Mouse (Mus musculus) kidney, embryonic 16.5 days (tissue): ENCODE measurements around the gene N4bp3. TPM values are rescaled to one million over a fixed set of nuclear protein-coding genes. Genes with fewer than 3 reads are reported as not detected.
A peak's percentile ranks its signal among the peaks of the same experiment; 100 is the strongest.

Experiments used
- ATAC-seq: fragments of 200-750 bp; cut with Nextera tagmentation; 2 replicates; pipeline ENCODE4 v1.8.0; 2017; ENCODE audit warnings: moderate TSS enrichment; ENCODE audit not compliant: low FRiP score, low TSS enrichment
- H3K27ac ChIP-seq: fragments of 300-500 bp; sonication (generic); 2 replicates; pipeline ENCODE4 v1.5.1; 2014; ENCODE audit warnings: low read length
- H3K27me3 ChIP-seq: fragments of 300-500 bp; sonication (generic); 2 replicates; pipeline ENCODE4 v1.6.1; 2014; ENCODE audit warnings: low read length, control low read depth, mixed read lengths; ENCODE audit not compliant: insufficient read depth
- H3K36me3 ChIP-seq: fragments of 300-500 bp; sonication (generic); 2 replicates; pipeline ENCODE4 v1.6.1; 2014; ENCODE audit warnings: low read length, control low read depth, mixed read lengths; ENCODE audit not compliant: insufficient read depth
- H3K4me1 ChIP-seq: fragments of 300-500 bp; sonication (generic); 2 replicates; pipeline ENCODE4 v1.6.1; 2014; ENCODE audit warnings: low read length, control low read depth, mixed read lengths; ENCODE audit not compliant: insufficient read depth
- H3K4me2 ChIP-seq: fragments of 300-500 bp; sonication (generic); replicated peaks from 2 replicates; pipeline ENCODE4 v1.6.1; 2014; ENCODE audit warnings: low read depth, low read length
- H3K4me3 ChIP-seq: fragments of 300-500 bp; sonication (generic); 2 replicates; pipeline ENCODE4 v1.5.1; 2014; ENCODE audit warnings: mild to moderate bottlenecking, low read length
- H3K9ac ChIP-seq: fragments of 300-500 bp; sonication (generic); replicated peaks from 2 replicates; pipeline ENCODE4 v1.6.1; 2014; ENCODE audit warnings: low read length
- H3K9me3 ChIP-seq: fragments of 300-500 bp; sonication (generic); 2 replicates; pipeline ENCODE4 v1.6.1; 2016; ENCODE audit warnings: low read length, control low read depth
- WGBS: fragments of 180-500 bp; shearing (Covaris S2); extraction: QIAGEN DNeasy Blood & Tissue Kit; methylation state at CpG from one replicate; pipeline ENCODE4 v1.1.7; 2014; 5-methylcytosine and 5-hydroxymethylcytosine counted together
- polyA plus RNA-seq: library from polyadenylated mRNA; unstranded; fragments of >200 nt; fragmentation: Nextera tagmentation; extraction: Ambion mirVana; gene quantifications from 2 replicates; pipeline ENCODE4 v1.2.1, GENCODE M21; 2015

N4bp3 gene
- polyA plus RNA-seq, 1 experiment from 2014 or later = 34.1 TPM

- WGBS = 6% methylated on average over 15 of the region's 15 CpGs
- H3K4me2 ChIP-seq = peak overlapping the region; percentile 85
- peak overlapping the region; percentile 100 for H3K9ac ChIP-seq
- peak overlapping the region; percentile 95 for H3K27ac ChIP-seq
- peak overlapping the region; percentile 96 for H3K4me3 ChIP-seq
- no peaks in the 10 kb centered on the region for H3K27me3 ChIP-seq
- H3K4me1 ChIP-seq = peaks cover 34% of the 10 kb centered on the region
- ATAC-seq = peak; percentile 59
- no peaks in the 10 kb centered on the region for H3K9me3 ChIP-seq
- H3K36me3 ChIP-seq = peaks cover 30% of the 10 kb centered on the region
Observed at GRCm38 (mm10) chr11:51607096-51607738, 43.4 kb downstream of the N4bp3 start.

GRCm38 (mm10) chr11:51606447-51607095 is 44.1 kb downstream of the N4bp3 start, which contains the start of gene Hnrnpab:
Gene Hnrnpab (minus strand): TSS chr11:51606847.
- no peaks in the 10 kb centered on the region for H3K9me3 ChIP-seq
- H3K36me3 ChIP-seq = peaks cover 36% of the 10 kb centered on the region
- H3K27ac ChIP-seq = peak within 1 kb of the TSS; percentile 96
- peak; percentile 94 for ATAC-seq
- peaks cover 39% of the 10 kb centered on the region for H3K4me1 ChIP-seq
- peak within 1 kb of the TSS; percentile 93 for H3K4me2 ChIP-seq
- WGBS = under 1% methylated on average over 91 of the region's 91 CpGs
- H3K27me3 ChIP-seq = no peaks in the 10 kb centered on the region
- peak within 1 kb of the TSS; percentile 96 for H3K4me3 ChIP-seq
- H3K9ac ChIP-seq = peak within 1 kb of the TSS; percentile 100

DNA sequence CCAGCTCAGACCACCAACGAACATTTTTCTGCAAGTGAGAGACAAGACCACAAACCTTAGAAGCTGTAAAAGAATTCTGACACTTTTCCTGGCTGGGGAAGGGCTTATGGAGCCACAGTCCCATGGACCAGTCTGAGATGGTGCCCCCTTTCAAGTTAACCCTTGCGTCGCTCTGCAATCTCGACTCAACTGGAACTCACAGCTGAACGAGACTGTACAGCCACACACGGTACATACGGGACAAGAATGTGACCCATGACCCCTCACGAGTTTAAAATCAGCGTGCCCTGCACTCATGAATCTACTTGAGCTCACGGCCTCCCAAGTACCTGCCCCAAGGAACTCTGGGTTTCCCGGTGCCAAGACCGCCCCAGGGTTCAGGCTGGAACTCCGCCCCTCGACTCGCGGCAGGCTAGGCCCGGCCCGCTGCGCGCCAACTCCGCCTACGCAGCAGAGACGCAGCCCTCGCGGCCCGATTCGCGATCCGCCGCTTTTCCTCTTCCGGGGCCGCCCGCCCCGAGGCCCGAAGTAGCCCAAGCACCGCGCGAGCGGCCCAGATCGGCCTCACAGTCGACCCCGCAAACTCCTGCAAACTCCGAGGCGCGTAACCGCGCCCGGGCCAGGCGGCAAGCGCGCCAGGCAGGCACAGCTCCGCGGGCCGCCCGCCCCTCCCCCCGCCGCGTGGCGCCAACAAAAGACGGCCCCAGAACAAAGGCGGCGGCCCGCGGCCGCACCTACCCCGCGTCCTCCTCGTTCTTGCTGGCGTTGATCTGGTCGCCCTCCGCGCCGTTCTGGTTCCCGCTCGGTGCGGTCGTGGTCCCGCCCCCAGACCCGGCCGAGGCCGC is 44.8 kb downstream of the N4bp3 start:
- Histone ChIP-seq H3K27me3 (no peaks in the 10 kb centered on the region), H3K27ac (peak overlapping the region; percentile 96), H3K36me3 (peaks cover 44% of the 10 kb centered on the region), H3K9ac (peak overlapping the region; percentile 100), H3K4me1 (peaks cover 39% of the 10 kb centered on the region), H3K9me3 (no peaks in the 10 kb centered on the region), H3K4me2 (peak overlapping the region; percentile 93), H3K4me3 (peak overlapping the region; percentile 96)
- ATAC-seq = peak; percentile 81
- WGBS = under 1% methylated on average over 71 of the region's 81 CpGs

DNA sequence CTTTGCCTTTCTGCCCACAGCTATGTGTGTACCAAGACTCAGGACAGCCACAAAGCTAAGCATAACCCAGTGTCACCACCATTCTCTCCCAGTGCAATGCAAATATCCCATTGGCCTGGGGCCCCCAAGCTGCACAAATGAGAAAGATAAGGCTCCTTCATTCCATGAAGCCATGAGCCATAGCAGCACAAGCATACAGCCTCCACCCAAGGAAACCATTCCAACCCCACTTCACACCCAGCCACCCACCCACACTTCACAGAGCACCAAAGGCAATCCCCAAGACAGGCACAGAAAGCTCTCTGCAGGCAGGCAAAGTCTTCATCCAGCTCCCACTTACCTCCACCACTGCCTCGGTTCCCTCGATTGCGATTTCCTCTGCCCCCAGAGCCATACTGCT is 48.4 kb downstream of the N4bp3 start:
- H3K36me3 ChIP-seq = peaks cover 79% of the 10 kb centered on the region
- H3K4me3 ChIP-seq = no peak overlapping the region
- 0 out of 2 replicates have a peak overlapping the region, but pooled peaks have one; percentile 23 for H3K9ac ChIP-seq
- H3K4me2 ChIP-seq = no peak overlapping the region
- ATAC-seq = no peak
- H3K27me3 ChIP-seq = no peaks in the 10 kb centered on the region
- WGBS = 89% methylated on average over 3 of the region's 3 CpGs
- no peak overlapping the region for H3K27ac ChIP-seq
- peaks cover 33% of the 10 kb centered on the region for H3K4me1 ChIP-seq
- no peaks in the 10 kb centered on the region for H3K9me3 ChIP-seq

GRCm38 (mm10) chr11:51597553-51597952 is 53.1 kb downstream of the N4bp3 start:
- peaks cover 8% of the 10 kb centered on the region for H3K4me1 ChIP-seq
- H3K27ac ChIP-seq = no peak overlapping the region
- H3K4me3 ChIP-seq = no peak overlapping the region
- H3K9me3 ChIP-seq = no peaks in the 10 kb centered on the region
- H3K9ac ChIP-seq = no peak overlapping the region
- peaks cover 93% of the 10 kb centered on the region for H3K36me3 ChIP-seq
- no peak overlapping the region for H3K4me2 ChIP-seq
- no peaks in the 10 kb centered on the region for H3K27me3 ChIP-seq
- ATAC-seq = no peak
- WGBS = 84% methylated on average over 2 of the region's 2 CpGs

DNA sequence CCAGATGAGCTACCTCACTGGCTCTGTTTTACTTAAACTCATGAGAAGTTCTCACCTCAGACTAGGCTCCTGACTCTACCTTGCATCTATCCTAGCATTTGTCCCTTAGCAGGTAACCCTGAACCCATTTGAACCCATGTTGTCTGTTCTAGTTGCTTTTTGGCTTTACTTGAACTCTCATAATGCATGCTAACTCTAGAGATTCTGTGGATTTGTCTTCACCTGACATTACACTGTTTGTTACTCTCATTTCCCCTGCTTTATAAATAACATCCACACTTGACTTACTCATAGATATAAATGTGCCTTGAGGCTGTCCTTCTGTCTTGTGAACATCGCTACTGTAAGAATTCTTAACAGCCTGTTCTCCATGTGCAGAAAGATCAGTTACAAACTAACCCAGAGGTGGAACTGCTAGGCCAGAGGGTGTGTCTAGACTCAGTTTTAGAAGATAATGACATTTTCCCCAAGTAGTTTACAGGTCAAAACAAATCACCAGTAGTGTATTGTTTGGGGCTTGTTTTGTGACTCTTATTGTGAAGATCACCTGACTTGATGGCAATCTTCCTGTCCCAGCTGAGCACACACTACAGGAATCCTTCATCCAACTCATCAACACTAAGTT is 55.1 kb downstream of the N4bp3 start:
- Histone ChIP-seq H3K4me2 (no peak overlapping the region), H3K9ac (no peak overlapping the region), H3K27me3 (no peaks in the 10 kb centered on the region), H3K36me3 (peaks cover 94% of the 10 kb centered on the region), H3K9me3 (no peaks in the 10 kb centered on the region), H3K27ac (no peak overlapping the region), H3K4me3 (no peak overlapping the region), H3K4me1 (0 out of 2 replicates have a peak, but pooled peaks cover 3% of the 10 kb centered on the region)
- WGBS = 92% methylated on average over 1 of the region's 1 CpGs
- no peak for ATAC-seq

- H3K27ac ChIP-seq = no peak overlapping the region
- H3K9ac ChIP-seq = no peak overlapping the region
- H3K4me1 ChIP-seq = 0 out of 2 replicates have a peak, but pooled peaks cover 3% of the 10 kb centered on the region
- no peak overlapping the region for H3K4me3 ChIP-seq
- no peak for ATAC-seq
- no peak overlapping the region for H3K4me2 ChIP-seq
- no peaks in the 10 kb centered on the region for H3K9me3 ChIP-seq
- peaks cover 91% of the 10 kb centered on the region for H3K36me3 ChIP-seq
- H3K27me3 ChIP-seq = no peaks in the 10 kb centered on the region
- WGBS = 67% methylated on average over 3 of the region's 3 CpGs
Observed at GRCm38 (mm10) chr11:51594715-51595350, 55.8 kb downstream of the N4bp3 start.

DNA sequence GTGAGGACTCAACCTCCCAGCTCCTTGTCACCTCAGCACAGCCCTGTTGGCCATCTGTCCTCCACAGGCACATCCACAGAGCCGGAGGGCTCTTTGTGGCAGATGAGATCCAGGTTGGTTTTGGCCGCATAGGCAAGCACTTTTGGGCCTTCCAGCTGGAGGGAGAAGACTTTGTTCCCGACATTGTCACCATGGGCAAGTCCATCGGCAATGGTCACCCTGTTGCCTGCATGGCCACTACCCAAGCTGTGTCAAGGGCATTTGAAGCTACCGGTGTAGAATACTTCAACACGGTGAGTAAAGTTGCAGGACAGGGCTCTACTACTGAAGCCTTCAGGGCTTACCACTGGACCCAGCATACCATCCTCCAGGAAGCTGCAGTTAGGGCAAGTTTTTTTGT is 56.8 kb downstream of the N4bp3 start:
- 88% methylated on average over 6 of the region's 6 CpGs for WGBS
- Histone ChIP-seq H3K9me3 (no peaks in the 10 kb centered on the region), H3K27ac (no peak overlapping the region), H3K4me2 (no peak overlapping the region), H3K4me1 (0 out of 2 replicates have a peak, but pooled peaks cover 3% of the 10 kb centered on the region), H3K36me3 (peaks cover 91% of the 10 kb centered on the region), H3K9ac (no peak overlapping the region), H3K4me3 (no peak overlapping the region), H3K27me3 (no peaks in the 10 kb centered on the region)
- ATAC-seq = no peak

DNA sequence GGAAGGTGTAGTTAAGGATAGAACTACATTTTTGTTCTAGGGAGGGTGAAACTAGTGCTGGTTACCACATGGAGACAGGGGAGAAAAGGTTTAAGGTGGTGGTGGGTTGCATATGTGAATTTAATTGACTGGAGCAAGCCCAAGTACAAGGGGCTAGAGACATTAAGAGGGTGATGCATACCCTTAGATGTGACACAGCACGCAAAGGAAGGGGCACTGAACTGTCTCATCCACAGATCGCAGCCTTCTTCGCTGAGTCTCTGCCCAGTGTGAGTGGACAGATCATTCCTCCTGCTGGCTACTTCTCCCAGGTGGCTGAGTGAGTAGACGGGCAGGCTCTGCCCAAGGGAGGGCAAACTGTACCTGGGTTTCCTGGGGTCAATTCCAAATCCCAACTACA is 57.3 kb downstream of the N4bp3 start:
- no peak for ATAC-seq
- Histone ChIP-seq H3K27me3 (no peaks in the 10 kb centered on the region), H3K9ac (no peak overlapping the region), H3K4me1 (0 out of 2 replicates have a peak, but pooled peaks cover 3% of the 10 kb centered on the region), H3K4me2 (no peak overlapping the region), H3K27ac (no peak overlapping the region), H3K4me3 (no peak overlapping the region), H3K9me3 (no peaks in the 10 kb centered on the region), H3K36me3 (peaks cover 91% of the 10 kb centered on the region)
- WGBS = 90% methylated on average over 4 of the region's 4 CpGs
